Mouse (Mus musculus): Measurements from ENCODE around the gene Nup153. TPM values are rescaled to one million over a fixed set of nuclear protein-coding genes. Genes with fewer than 3 reads are reported as not detected.

Nup153 gene
- polyA plus RNA-seq, 1 experiment from 2014 or later, result 25.8 TPM

- no peak for ATAC-seq (replicated peaks)
These were observed 31.8 kb downstream of the Nup153 start for GRCm38 (mm10) chr13:46695932-46696331.

GRCm38 (mm10) chr13:46695296-46695908, 32.3 kb downstream of the Nup153 start:
- ATAC-seq (replicated peaks), result no peak
- Histone ChIP-seq H3K9me3 (no peaks in the 10 kb centered on the region), H3K36me3 (peaks cover 36% of the 10 kb centered on the region), H3K4me1 (no peaks in the 10 kb centered on the region), H3K27me3 (no peaks in the 10 kb centered on the region), H3K9ac (replicated peaks) (no peak overlapping the region), H3K4me2 (replicated peaks) (no peak overlapping the region), H3K4me3 (no peak overlapping the region), H3K27ac (replicated peaks) (no peak overlapping the region)
- WGBS, result 31% methylated on average over 1 of the region's 1 CpGs

More at GRCm38 (mm10) chr13:46695932-46696331, 31.8 kb downstream of the Nup153 start:
- H3K4me2 ChIP-seq (replicated peaks), result no peak overlapping the region
- 95% methylated on average over 1 of the region's 1 CpGs for WGBS
- no peak overlapping the region for H3K9ac ChIP-seq (replicated peaks)
- H3K27ac ChIP-seq (replicated peaks), result no peak overlapping the region
- H3K4me1 ChIP-seq, result no peaks in the 10 kb centered on the region
- no peaks in the 10 kb centered on the region for H3K9me3 ChIP-seq
- H3K36me3 ChIP-seq, result peaks cover 36% of the 10 kb centered on the region
- no peak overlapping the region for H3K4me3 ChIP-seq
- H3K27me3 ChIP-seq, result no peaks in the 10 kb centered on the region

GRCm38 (mm10) chr13:46690559-46691241, 37.0 kb downstream of the Nup153 start:
- 91% methylated on average over 4 of the region's 4 CpGs for WGBS
- Histone ChIP-seq H3K4me1 (no peaks in the 10 kb centered on the region), H3K36me3 (peaks cover 44% of the 10 kb centered on the region), H3K9ac (replicated peaks) (no peak overlapping the region), H3K9me3 (no peaks in the 10 kb centered on the region), H3K27ac (replicated peaks) (no peak overlapping the region), H3K27me3 (no peaks in the 10 kb centered on the region), H3K4me2 (replicated peaks) (no peak overlapping the region), H3K4me3 (no peak overlapping the region)
- no peak for ATAC-seq (replicated peaks)

- no peak for ATAC-seq (replicated peaks)
- no peak overlapping the region for H3K9ac ChIP-seq (replicated peaks)
- no peaks in the 10 kb centered on the region for H3K27me3 ChIP-seq
- H3K9me3 ChIP-seq, result no peaks in the 10 kb centered on the region
- H3K4me1 ChIP-seq, result no peaks in the 10 kb centered on the region
- H3K4me2 ChIP-seq (replicated peaks), result no peak overlapping the region
- no peak overlapping the region for H3K27ac ChIP-seq (replicated peaks)
- H3K4me3 ChIP-seq, result no peak overlapping the region
- WGBS, result 92% methylated on average over 1 of the region's 1 CpGs
- peaks cover 63% of the 10 kb centered on the region for H3K36me3 ChIP-seq
These were observed 44.4 kb downstream of the Nup153 start for GRCm38 (mm10) chr13:46683370-46683769.

GRCm38 (mm10) chr13:46682921-46683320, 44.8 kb downstream of the Nup153 start:
- Histone ChIP-seq H3K4me2 (replicated peaks) (no peak overlapping the region), H3K4me1 (no peaks in the 10 kb centered on the region), H3K36me3 (peaks cover 60% of the 10 kb centered on the region), H3K9ac (replicated peaks) (no peak overlapping the region), H3K27ac (replicated peaks) (no peak overlapping the region), H3K9me3 (no peaks in the 10 kb centered on the region), H3K4me3 (no peak overlapping the region), H3K27me3 (no peaks in the 10 kb centered on the region)
- ATAC-seq (replicated peaks), result no peak
- WGBS, result 64% methylated on average over 2 of the region's 2 CpGs

GRCm38 (mm10) chr13:46677721-46678120, 50.0 kb downstream of the Nup153 start:
- no peak overlapping the region for H3K4me3 ChIP-seq
- H3K9me3 ChIP-seq, result no peaks in the 10 kb centered on the region
- WGBS, result 81% methylated on average over 4 of the region's 4 CpGs
- H3K27me3 ChIP-seq, result no peaks in the 10 kb centered on the region
- no peak for ATAC-seq (replicated peaks)
- H3K4me2 ChIP-seq (replicated peaks), result no peak overlapping the region
- H3K36me3 ChIP-seq, result peaks cover 60% of the 10 kb centered on the region
- no peak overlapping the region for H3K27ac ChIP-seq (replicated peaks)
- no peaks in the 10 kb centered on the region for H3K4me1 ChIP-seq
- H3K9ac ChIP-seq (replicated peaks), result no peak overlapping the region

- Histone ChIP-seq H3K9me3 (no peaks in the 10 kb centered on the region), H3K4me2 (replicated peaks) (no peak overlapping the region), H3K9ac (replicated peaks) (no peak overlapping the region), H3K27me3 (no peaks in the 10 kb centered on the region), H3K4me1 (peaks cover 16% of the 10 kb centered on the region), H3K27ac (replicated peaks) (no peak overlapping the region), H3K36me3 (peaks cover 55% of the 10 kb centered on the region), H3K4me3 (no peak overlapping the region)
- WGBS, result 82% methylated on average over 2 of the region's 2 CpGs
- no peak for ATAC-seq (replicated peaks)
These were observed 53.1 kb downstream of the Nup153 start for GRCm38 (mm10) chr13:46674601-46675000.

GRCm38 (mm10) chr13:46670514-46670913, 57.2 kb downstream of the Nup153 start:
- no peak for ATAC-seq (replicated peaks)
- WGBS, result 59% methylated on average over 9 of the region's 9 CpGs
- Histone ChIP-seq H3K9me3 (no peaks in the 10 kb centered on the region), H3K4me1 (peaks cover 21% of the 10 kb centered on the region), H3K27ac (replicated peaks) (no peak overlapping the region), H3K27me3 (no peaks in the 10 kb centered on the region), H3K36me3 (peaks cover 42% of the 10 kb centered on the region), H3K9ac (replicated peaks) (peak overlapping the region; percentile 88), H3K4me3 (peak overlapping the region; percentile 95), H3K4me2 (replicated peaks) (peak overlapping the region; percentile 72)

- Histone ChIP-seq H3K36me3 (peaks cover 34% of the 10 kb centered on the region), H3K27ac (replicated peaks) (peak overlapping the region; percentile 90), H3K27me3 (no peaks in the 10 kb centered on the region), H3K9ac (replicated peaks) (peak overlapping the region; percentile 88), H3K9me3 (no peaks in the 10 kb centered on the region), H3K4me2 (replicated peaks) (peak overlapping the region; percentile 72), H3K4me3 (peak overlapping the region; percentile 95), H3K4me1 (peaks cover 21% of the 10 kb centered on the region)
- ATAC-seq (replicated peaks), result peak; percentile 79
- WGBS, result under 1% methylated on average over 48 of the region's 96 CpGs
These were observed 58.0 kb downstream of the Nup153 start for GRCm38 (mm10) chr13:46669620-46670271.

- Histone ChIP-seq H3K4me3 (peak within 1 kb of the TSS; percentile 95), H3K27me3 (0 out of 2 replicates have a peak, but pooled peaks cover 2% of the 10 kb centered on the region), H3K4me2 (replicated peaks) (peak within 1 kb of the TSS; percentile 72), H3K9me3 (no peaks in the 10 kb centered on the region), H3K27ac (replicated peaks) (peak within 1 kb of the TSS; percentile 90), H3K36me3 (peaks cover 29% of the 10 kb centered on the region), H3K9ac (replicated peaks) (peak within 1 kb of the TSS; percentile 88), H3K4me1 (peaks cover 21% of the 10 kb centered on the region)
- peak; percentile 96 for ATAC-seq (replicated peaks)
- under 1% methylated on average over 46 of the region's 46 CpGs for WGBS
These were observed 58.6 kb downstream of the Nup153 start, which contains the start of gene Fam8a1 for GRCm38 (mm10) chr13:46669048-46669619. Gene Fam8a1, plus strand, starts transcription at chr13:46669522.

- no peak overlapping the region for H3K9ac ChIP-seq (replicated peaks)
These were observed 64.2 kb downstream of the Nup153 start for GRCm38 (mm10) chr13:46663461-46663964.

GRCm38 (mm10) chr13:46659211-46659610, 68.5 kb downstream of the Nup153 start:
- Histone ChIP-seq H3K4me3 (no peak overlapping the region), H3K27ac (replicated peaks) (no peak overlapping the region), H3K36me3 (no peaks in the 10 kb centered on the region), H3K4me2 (replicated peaks) (no peak overlapping the region), H3K4me1 (peaks cover 5% of the 10 kb centered on the region; the same call in 1 of the 2 replicates), H3K9me3 (no peaks in the 10 kb centered on the region), H3K27me3 (no peaks in the 10 kb centered on the region), H3K9ac (replicated peaks) (no peak overlapping the region)
- WGBS, result 84% methylated on average over 5 of the region's 5 CpGs
- no peak for ATAC-seq (replicated peaks)

More at GRCm38 (mm10) chr13:46663461-46663964, 64.2 kb downstream of the Nup153 start:
- Histone ChIP-seq H3K4me3 (no peak overlapping the region), H3K4me1 (peaks cover under 1% of the 10 kb centered on the region), H3K4me2 (replicated peaks) (no peak overlapping the region), H3K9me3 (no peaks in the 10 kb centered on the region), H3K27me3 (0 out of 2 replicates have a peak, but pooled peaks cover 2% of the 10 kb centered on the region), H3K36me3 (no peaks in the 10 kb centered on the region), H3K27ac (replicated peaks) (no peak overlapping the region)
- ATAC-seq (replicated peaks), result no peak
- WGBS, result 25% methylated on average over 4 of the region's 4 CpGs

Measured in forebrain, embryonic 15.5 days (tissue).